Mouse (Mus musculus): ENCODE data around the gene Cd151. TPM values are rescaled to one million over a fixed set of nuclear protein-coding genes. Genes with fewer than 3 reads are reported as not detected.

Gene Cd151
- polyA plus RNA-seq, 1 experiment from 2014 or later = 79.1 TPM

DNA sequence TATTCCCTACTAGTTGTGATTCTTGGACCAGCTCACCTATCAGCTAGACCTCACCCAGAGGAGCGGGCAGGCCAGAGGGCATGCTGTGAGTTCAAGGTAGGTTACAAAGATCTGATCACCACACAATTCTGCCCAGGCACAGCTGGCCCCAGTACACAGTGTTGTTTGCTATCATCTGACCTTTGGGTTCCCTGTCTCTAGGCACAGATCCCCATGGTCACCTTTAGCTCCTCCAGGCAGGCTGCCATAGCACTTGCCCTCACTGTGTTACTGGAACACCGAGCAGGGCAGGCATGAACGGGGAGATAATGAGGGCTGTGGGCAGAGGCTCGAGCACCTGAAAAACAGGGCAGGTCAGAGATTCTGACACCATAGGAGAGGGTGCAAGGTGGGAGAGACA, 50.4 kb downstream of the Cd151 start:
- DNase-seq (no peak), ATAC-seq (ENCODE audit: insufficient read depth) (no peak)
- no peak for TF ChIP-seq CTCF (IDR thresholded peaks at IDR 0.05; ENCODE audit: low read depth)
- Histone ChIP-seq H3K4me1 (ENCODE audit: insufficient read depth) (no peaks in the 10 kb centered on the region), H3K27ac (ENCODE audit: low read depth) (no peak overlapping the region), H3K4me3 (ENCODE audit: low read depth, low read length) (no peak overlapping the region), H3K36me3 (ENCODE audit: insufficient read depth) (peaks cover 6% of the 10 kb centered on the region; the same call in 1 of the 2 replicates), H3K9ac (no peak overlapping the region), H3K27me3 (ENCODE audit: insufficient read depth, low read length) (no peaks in the 10 kb centered on the region), H3K4me2 (no peak overlapping the region), H3K9me3 (ENCODE audit: low read depth, low read length) (no peaks in the 10 kb centered on the region)
- WGBS = 77% methylated on average over 4 of the region's 4 CpGs

DNA sequence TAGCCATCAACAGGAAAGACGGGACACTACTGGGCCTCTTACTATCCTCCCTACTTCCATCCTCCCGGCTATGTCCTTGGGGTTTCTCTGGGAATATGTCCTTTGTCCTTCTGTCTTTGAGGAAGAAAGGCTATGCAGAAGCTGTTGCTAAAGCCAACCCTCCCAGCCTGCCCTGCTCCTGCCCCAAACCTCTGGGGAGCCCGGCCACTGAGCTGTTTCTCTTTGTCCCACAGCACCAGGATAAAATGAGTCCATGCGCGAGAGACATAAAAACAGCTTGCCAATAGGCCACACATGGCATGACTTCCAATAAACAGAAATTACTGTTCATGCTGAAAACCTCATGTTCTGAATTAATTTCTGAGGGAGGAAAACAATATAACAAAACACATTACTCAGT, 51.1 kb downstream of the Cd151 start:
- TF ChIP-seq CTCF (IDR thresholded peaks at IDR 0.05; ENCODE audit: low read depth) = no peak
- H3K4me2 ChIP-seq = no peak overlapping the region
- H3K36me3 ChIP-seq (ENCODE audit: insufficient read depth) = peaks cover 6% of the 10 kb centered on the region; the same call in 1 of the 2 replicates
- no peak overlapping the region for H3K27ac ChIP-seq (ENCODE audit: low read depth)
- no peaks in the 10 kb centered on the region for H3K4me1 ChIP-seq (ENCODE audit: insufficient read depth)
- no peaks in the 10 kb centered on the region for H3K9me3 ChIP-seq (ENCODE audit: low read depth, low read length)
- ATAC-seq (ENCODE audit: insufficient read depth) = no peak
- DNase-seq = no peak
- H3K27me3 ChIP-seq (ENCODE audit: insufficient read depth, low read length) = no peaks in the 10 kb centered on the region
- no peak overlapping the region for H3K9ac ChIP-seq
- H3K4me3 ChIP-seq (ENCODE audit: low read depth, low read length) = no peak overlapping the region
- 90% methylated on average over 5 of the region's 5 CpGs for WGBS

DNA sequence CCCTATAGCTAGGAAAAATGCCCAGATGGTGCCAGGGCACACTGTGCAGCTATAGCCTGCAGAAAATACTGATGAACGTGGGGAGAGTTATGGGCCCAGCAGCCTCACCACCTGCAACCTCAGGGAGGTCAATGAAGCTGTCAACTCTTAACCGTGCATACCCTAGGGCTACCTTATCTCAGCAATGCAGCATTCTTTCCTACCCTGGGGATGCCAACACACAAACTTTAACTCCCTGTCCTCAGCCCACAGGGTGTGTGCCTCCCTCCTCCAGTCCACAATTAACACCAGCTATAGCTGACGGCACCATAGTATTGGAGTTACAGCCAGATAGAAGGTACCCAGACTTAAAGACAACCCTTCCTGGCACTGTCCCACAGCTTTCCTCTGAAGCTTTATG, 51.7 kb downstream of the Cd151 start:
- ATAC-seq (ENCODE audit: insufficient read depth) (no peak), DNase-seq (no peak)
- no peak overlapping the region for H3K4me2 ChIP-seq
- 71% methylated on average over 3 of the region's 3 CpGs for WGBS
- H3K9me3 ChIP-seq (ENCODE audit: low read depth, low read length) = no peaks in the 10 kb centered on the region
- no peak overlapping the region for H3K4me3 ChIP-seq (ENCODE audit: low read depth, low read length)
- no peaks in the 10 kb centered on the region for H3K27me3 ChIP-seq (ENCODE audit: insufficient read depth, low read length)
- no peak overlapping the region for H3K9ac ChIP-seq
- TF ChIP-seq CTCF (IDR thresholded peaks at IDR 0.05; ENCODE audit: low read depth) = no peak
- peaks cover 6% of the 10 kb centered on the region; the same call in 1 of the 2 replicates for H3K36me3 ChIP-seq (ENCODE audit: insufficient read depth)
- H3K4me1 ChIP-seq (ENCODE audit: insufficient read depth) = no peaks in the 10 kb centered on the region
- no peak overlapping the region for H3K27ac ChIP-seq (ENCODE audit: low read depth)

DNA sequence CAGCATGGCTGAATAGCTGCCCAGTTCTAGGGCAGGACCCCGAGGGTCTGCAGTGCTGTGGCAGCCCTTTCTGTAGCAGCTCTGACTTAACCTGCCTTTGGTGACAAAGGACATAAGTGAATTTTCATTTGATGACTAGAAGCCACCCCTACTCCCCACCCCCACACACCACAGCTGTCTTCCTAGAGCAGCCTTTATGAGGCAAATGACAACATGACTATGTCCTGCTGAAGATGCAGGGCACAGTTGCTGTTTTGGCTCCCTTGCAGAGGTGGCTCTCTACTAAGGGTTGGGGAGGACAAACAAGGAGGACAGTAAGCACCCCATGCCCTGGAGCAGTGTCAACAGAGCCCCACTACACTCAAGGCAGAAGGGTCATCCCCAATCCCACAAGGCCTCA, 52.6 kb downstream of the Cd151 start:
- Histone ChIP-seq H3K4me3 (ENCODE audit: low read depth, low read length) (no peak overlapping the region), H3K27ac (ENCODE audit: low read depth) (no peak overlapping the region), H3K36me3 (ENCODE audit: insufficient read depth) (peaks cover 2% of the 10 kb centered on the region; the same call in 1 of the 2 replicates), H3K4me2 (no peak overlapping the region), H3K27me3 (ENCODE audit: insufficient read depth, low read length) (no peaks in the 10 kb centered on the region), H3K4me1 (ENCODE audit: insufficient read depth) (no peaks in the 10 kb centered on the region), H3K9me3 (ENCODE audit: low read depth, low read length) (no peaks in the 10 kb centered on the region), H3K9ac (no peak overlapping the region)
- WGBS = 68% methylated on average over 1 of the region's 1 CpGs
- TF ChIP-seq CTCF (IDR thresholded peaks at IDR 0.05; ENCODE audit: low read depth) = no peak
- no peak for DNase-seq
- ATAC-seq (ENCODE audit: insufficient read depth) = no peak

Other genes with a start within 250 kb of the Cd151 start
- gene Phrf1, start 238.6 kb upstream of the Cd151 start, polyA plus RNA-seq (2014; fragmentation: Nextera tagmentation; extraction: Ambion mirVana) = 80.7 and 85.4 TPM in 2 replicates
- 1.0 and 1.9 TPM in 2 replicates for gene Irf7, start 200.9 kb upstream of the Cd151 start, polyA plus RNA-seq (2014; fragmentation: Nextera tagmentation; extraction: Ambion mirVana)
- not detected in 2 replicates for gene Cdhr5, start 190.6 kb upstream of the Cd151 start, polyA plus RNA-seq (2014; fragmentation: Nextera tagmentation; extraction: Ambion mirVana)
- gene Sct, start 188.3 kb upstream of the Cd151 start, polyA plus RNA-seq (2014; fragmentation: Nextera tagmentation; extraction: Ambion mirVana) = 2.2 and 5.1 TPM in 2 replicates
- gene Drd4, start 175.4 kb upstream of the Cd151 start, polyA plus RNA-seq (2014; fragmentation: Nextera tagmentation; extraction: Ambion mirVana) = 1.0 and 1.4 TPM in 2 replicates
- gene Deaf1, start 139.7 kb upstream of the Cd151 start, polyA plus RNA-seq (2014; fragmentation: Nextera tagmentation; extraction: Ambion mirVana) = 69.8 and 74.2 TPM in 2 replicates
- 28.8 and 30.3 TPM in 2 replicates for gene Tmem80, start 139.7 kb upstream of the Cd151 start, polyA plus RNA-seq (2014; fragmentation: Nextera tagmentation; extraction: Ambion mirVana)
- 20.0 and 22.4 TPM in 2 replicates for gene Eps8l2, start 128.5 kb upstream of the Cd151 start, polyA plus RNA-seq (2014; fragmentation: Nextera tagmentation; extraction: Ambion mirVana)
- 241 and 257 TPM in 2 replicates for gene Taldo1, start 75.2 kb upstream of the Cd151 start, polyA plus RNA-seq (2014; fragmentation: Nextera tagmentation; extraction: Ambion mirVana)
- gene Gatd1, start 53.3 kb upstream of the Cd151 start, polyA plus RNA-seq (2014; fragmentation: Nextera tagmentation; extraction: Ambion mirVana) = 48.5 and 49.1 TPM in 2 replicates
- gene Cend1, start 37.9 kb upstream of the Cd151 start, polyA plus RNA-seq (2014; fragmentation: Nextera tagmentation; extraction: Ambion mirVana) = not detected in 2 replicates
- 27.6 and 30.1 TPM in 2 replicates for gene Slc25a22, start 29.5 kb upstream of the Cd151 start, polyA plus RNA-seq (2014; fragmentation: Nextera tagmentation; extraction: Ambion mirVana)
- 12.6 and 14.2 TPM in 2 replicates for gene Pidd1, start 23.4 kb upstream of the Cd151 start, polyA plus RNA-seq (2014; fragmentation: Nextera tagmentation; extraction: Ambion mirVana)
- gene Rplp2, start 20.0 kb upstream of the Cd151 start, polyA plus RNA-seq (2014; fragmentation: Nextera tagmentation; extraction: Ambion mirVana) = 1,415 and 1,470 TPM in 2 replicates
- 26.1 and 26.3 TPM in 2 replicates for gene Pnpla2, start 12.2 kb upstream of the Cd151 start, polyA plus RNA-seq (2014; fragmentation: Nextera tagmentation; extraction: Ambion mirVana)
- gene Cracr2b, start 6.3 kb upstream of the Cd151 start, polyA plus RNA-seq (2014; fragmentation: Nextera tagmentation; extraction: Ambion mirVana) = 15.1 and 18.9 TPM in 2 replicates
- gene Polr2l, start 7.7 kb downstream of the Cd151 start, polyA plus RNA-seq (2014; fragmentation: Nextera tagmentation; extraction: Ambion mirVana) = 71.2 and 74.3 TPM in 2 replicates
- gene Tspan4, start 7.8 kb downstream of the Cd151 start, polyA plus RNA-seq (2014; fragmentation: Nextera tagmentation; extraction: Ambion mirVana) = 95.5 and 100.0 TPM in 2 replicates
- 33.0 and 35.9 TPM in 2 replicates for gene Chid1, start 72.5 kb downstream of the Cd151 start, polyA plus RNA-seq (2014; fragmentation: Nextera tagmentation; extraction: Ambion mirVana)
- gene Ap2a2, start 94.8 kb downstream of the Cd151 start, polyA plus RNA-seq (2014; fragmentation: Nextera tagmentation; extraction: Ambion mirVana) = 63.1 and 67.6 TPM in 2 replicates
- 0.18 and 0.32 TPM in 2 replicates for gene Muc6, start 187.9 kb downstream of the Cd151 start, polyA plus RNA-seq (2014; fragmentation: Nextera tagmentation; extraction: Ambion mirVana)
- 0.09 TPM in 1 of 2 replicates, not detected in the other for gene Muc2, start 222.9 kb downstream of the Cd151 start, polyA plus RNA-seq (2014; fragmentation: Nextera tagmentation; extraction: Ambion mirVana)